Mouse (Mus musculus): ENCODE results near the gene Cyp4f14. TPM values are rescaled to one million over a fixed set of nuclear protein-coding genes. Genes with fewer than 3 reads are reported as not detected.
A peak's percentile ranks its signal among the peaks of the same experiment; 100 is the strongest.

The Cyp4f14 gene
- not detected in 2 replicates for polyA plus RNA-seq (2015; fragmentation: Nextera tagmentation; extraction: Ambion mirVana)

DNA sequence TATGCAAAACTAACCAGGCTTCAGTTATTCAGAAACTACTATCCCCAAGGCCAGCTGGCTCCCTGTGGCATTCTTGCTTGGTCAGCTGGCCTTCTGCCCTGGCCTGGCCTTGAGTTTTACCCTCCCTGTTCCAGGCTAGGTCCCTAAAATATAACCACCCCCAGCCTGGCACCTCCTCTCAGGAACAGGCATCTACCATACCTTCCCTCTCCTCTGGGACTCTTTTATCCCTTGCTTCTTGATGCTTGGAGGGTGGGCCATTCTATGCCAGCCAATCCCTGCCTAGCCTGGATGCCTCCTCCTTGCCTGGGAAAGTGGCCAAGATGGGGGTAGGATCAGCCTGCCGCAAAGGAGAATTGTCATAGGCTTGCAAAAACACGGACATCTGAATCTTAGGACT, at the start of gene Cyp4f14:
TSS of gene Cyp4f14 (minus strand) at position 212 of the 400 bp plus-strand sequence.
- H3K27ac ChIP-seq, result no peak within 1 kb of the TSS

DNA sequence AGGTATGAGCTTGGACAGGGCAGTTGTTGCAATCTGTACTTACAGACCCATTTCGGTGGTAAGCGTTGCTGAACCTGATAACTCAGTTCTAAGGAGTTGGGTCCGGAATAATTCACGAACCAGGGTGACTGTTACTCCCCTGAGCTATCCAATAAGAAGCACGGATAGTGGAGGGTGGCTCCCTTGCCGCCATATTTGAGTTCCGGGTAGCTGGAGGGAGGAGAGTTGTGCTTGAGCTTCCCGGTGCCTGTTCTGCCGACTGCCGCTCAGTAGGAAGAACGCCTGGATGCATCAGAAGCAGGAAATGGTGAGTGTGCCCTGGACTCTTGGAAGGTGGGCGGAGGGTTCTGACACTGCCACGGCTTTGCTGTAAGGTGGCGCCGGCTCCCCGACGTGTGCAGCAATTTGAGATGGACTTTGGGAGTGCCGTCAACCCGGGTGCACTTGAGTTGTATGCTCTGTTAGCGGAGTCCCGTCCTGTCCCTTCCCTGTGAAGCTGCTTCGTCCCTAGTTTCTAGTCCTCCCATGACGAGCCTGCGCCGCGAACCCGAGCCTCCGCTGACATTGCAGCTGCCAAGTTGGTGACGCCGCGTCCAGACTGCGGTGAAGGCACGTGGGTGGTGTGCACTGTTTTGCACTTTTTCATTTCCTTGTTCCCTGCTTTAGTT, 48.6 kb upstream of the Cyp4f14 start, which contains the start of gene Zfp472:
TSS of gene Zfp472 (plus strand) at position 192 of the 668 bp plus-strand sequence.
- DNase-seq (ENCODE audit: low spot score) (peak; percentile 97), ATAC-seq (replicated peaks; ENCODE audit: low FRiP score, low read depth) (peak; percentile 99)
- TF ChIP-seq CTCF (IDR thresholded peaks at IDR 0.05; ENCODE audit: low read depth), result no peak
- Histone ChIP-seq H3K36me3 (ENCODE audit: insufficient read depth, low read length) (no peaks in the 10 kb centered on the region), H3K4me1 (replicated peaks; ENCODE audit: insufficient read depth, low read length) (peaks cover 10% of the 10 kb centered on the region), H3K4me3 (replicated peaks; ENCODE audit: low read depth, low read length) (peak within 1 kb of the TSS; percentile 73), H3K9me3 (replicated peaks; ENCODE audit: low read length) (no peaks in the 10 kb centered on the region), H3K27ac (peak within 1 kb of the TSS; percentile 88), H3K27me3 (ENCODE audit: insufficient read depth, low read length) (no peaks in the 10 kb centered on the region), H3K4me2 (ENCODE audit: low read length) (peak within 1 kb of the TSS; percentile 86), H3K9ac (ENCODE audit: low read depth, low read length) (peak within 1 kb of the TSS; percentile 72)
- under 1% methylated on average over 33 of the region's 33 CpGs for WGBS

More for the DNA sequence above, at the start of gene Cyp4f14:
- no peaks in the 10 kb centered on the region for H3K27me3 ChIP-seq (ENCODE audit: insufficient read depth, low read length)
- no peak for TF ChIP-seq CTCF (IDR thresholded peaks at IDR 0.05; ENCODE audit: low read depth)
- WGBS, result 54% methylated on average over 2 of the region's 2 CpGs
- H3K4me1 ChIP-seq (replicated peaks; ENCODE audit: insufficient read depth, low read length), result no peaks in the 10 kb centered on the region
- ATAC-seq (replicated peaks; ENCODE audit: low FRiP score, low read depth) (no peak), DNase-seq (ENCODE audit: low spot score) (no peak)
- H3K4me2 ChIP-seq (ENCODE audit: low read length), result no peak within 1 kb of the TSS
- no peaks in the 10 kb centered on the region for H3K9me3 ChIP-seq (replicated peaks; ENCODE audit: low read length)
- no peak within 1 kb of the TSS for H3K9ac ChIP-seq (ENCODE audit: low read depth, low read length)
- H3K4me3 ChIP-seq (replicated peaks; ENCODE audit: low read depth, low read length), result no peak within 1 kb of the TSS
- H3K36me3 ChIP-seq (ENCODE audit: insufficient read depth, low read length), result no peaks in the 10 kb centered on the region

DNA sequence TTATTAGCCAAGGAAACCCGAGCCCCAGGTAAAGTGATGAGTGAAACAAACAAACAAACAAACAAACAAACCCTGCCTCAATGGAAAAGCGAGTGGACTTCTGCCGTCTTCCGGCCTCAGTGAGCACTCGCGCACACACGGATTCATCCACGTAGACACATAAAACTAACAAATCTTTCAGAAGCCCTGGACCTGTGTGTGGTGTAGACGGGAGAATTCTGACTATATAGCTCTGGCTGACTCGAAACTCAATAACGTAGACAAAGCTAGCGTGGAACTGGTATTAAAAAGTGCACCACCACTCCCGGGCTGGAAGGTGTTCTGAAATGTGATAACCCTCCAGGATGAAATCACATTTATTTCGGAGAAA, 48.1 kb upstream of the Cyp4f14 start:
- DNase-seq (ENCODE audit: low spot score) (no peak), ATAC-seq (replicated peaks; ENCODE audit: low FRiP score, low read depth) (no peak)
- TF ChIP-seq CTCF (IDR thresholded peaks at IDR 0.05; ENCODE audit: low read depth), result no peak
- Histone ChIP-seq H3K9me3 (replicated peaks; ENCODE audit: low read length) (no peaks in the 10 kb centered on the region), H3K4me1 (replicated peaks; ENCODE audit: insufficient read depth, low read length) (peaks cover 10% of the 10 kb centered on the region), H3K36me3 (ENCODE audit: insufficient read depth, low read length) (no peaks in the 10 kb centered on the region), H3K9ac (ENCODE audit: low read depth, low read length) (peak overlapping the region; percentile 72), H3K4me3 (replicated peaks; ENCODE audit: low read depth, low read length) (peak overlapping the region; percentile 73), H3K27me3 (ENCODE audit: insufficient read depth, low read length) (no peaks in the 10 kb centered on the region), H3K27ac (peak overlapping the region; percentile 88), H3K4me2 (ENCODE audit: low read length) (peak overlapping the region; percentile 86)
- under 1% methylated on average over 14 of the region's 14 CpGs for WGBS

DNA sequence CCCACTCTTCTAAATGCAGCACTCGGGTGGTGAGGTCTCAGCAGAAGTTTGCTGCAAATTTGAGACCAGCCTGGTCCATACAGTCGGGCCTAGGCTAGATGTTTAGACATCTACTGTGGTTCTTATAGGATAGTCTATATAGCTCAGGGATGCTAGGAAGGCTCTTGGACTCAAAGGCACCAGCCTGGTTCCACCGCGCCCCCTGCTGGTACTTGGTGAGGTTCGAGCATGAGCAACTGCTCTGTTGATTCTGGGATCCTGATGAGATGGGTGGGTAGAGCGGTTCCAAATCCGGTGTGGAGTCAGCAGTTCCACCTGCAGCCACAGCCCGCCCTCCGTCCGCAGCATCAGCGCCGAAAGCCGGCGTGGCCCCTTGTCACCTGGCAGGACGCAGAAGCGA, 34.3 kb upstream of the Cyp4f14 start:
- ATAC-seq (replicated peaks; ENCODE audit: low FRiP score, low read depth), result no peak
- no peaks in the 10 kb centered on the region for H3K9me3 ChIP-seq (replicated peaks; ENCODE audit: low read length)
- H3K27me3 ChIP-seq (ENCODE audit: insufficient read depth, low read length), result no peaks in the 10 kb centered on the region
- H3K27ac ChIP-seq, result no peak overlapping the region
- 0 out of 2 replicates have a peak, but pooled peaks cover 4% of the 10 kb centered on the region for H3K4me1 ChIP-seq (replicated peaks; ENCODE audit: insufficient read depth, low read length)
- peak; percentile 82 for TF ChIP-seq CTCF (IDR thresholded peaks at IDR 0.05; ENCODE audit: low read depth)
- DNase-seq (ENCODE audit: low spot score), result peak; percentile 75
- no peak overlapping the region for H3K4me3 ChIP-seq (replicated peaks; ENCODE audit: low read depth, low read length)
- no peaks in the 10 kb centered on the region for H3K36me3 ChIP-seq (ENCODE audit: insufficient read depth, low read length)
- no peak overlapping the region for H3K9ac ChIP-seq (ENCODE audit: low read depth, low read length)
- WGBS, result 28% methylated on average over 16 of the region's 16 CpGs
- H3K4me2 ChIP-seq (ENCODE audit: low read length), result no peak overlapping the region

DNA sequence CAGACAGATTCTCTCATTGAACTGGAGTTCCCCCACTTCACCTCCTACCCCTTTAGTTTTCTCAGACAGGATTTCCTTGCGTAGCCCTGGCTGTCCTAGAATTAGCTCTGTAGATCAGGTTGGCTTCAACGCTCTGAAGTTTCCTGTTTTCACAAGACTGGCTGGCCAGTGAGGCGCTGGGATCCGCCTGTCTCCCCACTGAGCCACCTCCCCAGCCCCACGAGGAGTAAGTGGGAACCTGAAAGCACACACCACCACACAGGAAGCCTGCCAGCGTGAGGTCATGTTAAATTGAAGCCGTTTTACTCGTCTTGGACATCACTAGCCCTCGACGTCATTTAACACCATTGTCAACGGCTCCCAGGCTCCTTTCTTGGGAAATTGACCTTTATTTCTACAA, 33.9 kb upstream of the Cyp4f14 start:
- 0 out of 2 replicates have a peak, but pooled peaks cover 8% of the 10 kb centered on the region for H3K4me1 ChIP-seq (replicated peaks; ENCODE audit: insufficient read depth, low read length)
- DNase-seq (ENCODE audit: low spot score) (no peak), ATAC-seq (replicated peaks; ENCODE audit: low FRiP score, low read depth) (no peak)
- H3K27me3 ChIP-seq (ENCODE audit: insufficient read depth, low read length), result no peaks in the 10 kb centered on the region
- no peaks in the 10 kb centered on the region for H3K36me3 ChIP-seq (ENCODE audit: insufficient read depth, low read length)
- no peak overlapping the region for H3K4me2 ChIP-seq (ENCODE audit: low read length)
- no peaks in the 10 kb centered on the region for H3K9me3 ChIP-seq (replicated peaks; ENCODE audit: low read length)
- no peak overlapping the region for H3K4me3 ChIP-seq (replicated peaks; ENCODE audit: low read depth, low read length)
- TF ChIP-seq CTCF (IDR thresholded peaks at IDR 0.05; ENCODE audit: low read depth), result no peak
- no peak overlapping the region for H3K27ac ChIP-seq
- WGBS, result 81% methylated on average over 11 of the region's 11 CpGs
- H3K9ac ChIP-seq (ENCODE audit: low read depth, low read length), result no peak overlapping the region

DNA sequence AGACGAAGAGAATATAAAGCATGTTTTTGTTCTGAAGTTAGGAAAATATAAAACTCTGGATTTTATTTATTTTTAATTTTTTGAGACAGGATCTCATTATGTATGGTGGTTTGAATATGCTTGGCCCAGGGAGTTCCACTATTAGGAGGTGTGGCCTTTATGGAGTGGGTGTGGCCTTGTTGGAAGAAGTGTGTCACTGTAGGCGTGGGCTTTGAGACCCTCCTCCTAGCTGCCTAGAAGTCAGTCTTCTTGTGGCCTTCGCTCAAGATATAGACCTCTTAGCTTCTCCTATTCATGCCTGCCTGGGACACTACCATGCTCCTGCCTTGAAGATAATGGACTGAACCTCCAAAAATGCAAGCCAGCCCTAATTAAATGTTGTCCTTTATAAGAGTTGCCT, 33.0 kb upstream of the Cyp4f14 start:
- Histone ChIP-seq H3K4me3 (replicated peaks; ENCODE audit: low read depth, low read length) (no peak overlapping the region), H3K27me3 (ENCODE audit: insufficient read depth, low read length) (no peaks in the 10 kb centered on the region), H3K4me1 (replicated peaks; ENCODE audit: insufficient read depth, low read length) (0 out of 2 replicates have a peak, but pooled peaks cover 8% of the 10 kb centered on the region), H3K27ac (no peak overlapping the region), H3K36me3 (ENCODE audit: insufficient read depth, low read length) (no peaks in the 10 kb centered on the region), H3K4me2 (ENCODE audit: low read length) (no peak overlapping the region), H3K9ac (ENCODE audit: low read depth, low read length) (no peak overlapping the region), H3K9me3 (replicated peaks; ENCODE audit: low read length) (no peaks in the 10 kb centered on the region)
- TF ChIP-seq CTCF (IDR thresholded peaks at IDR 0.05; ENCODE audit: low read depth), result no peak
- 90% methylated on average over 3 of the region's 3 CpGs for WGBS
- no peak for DNase-seq (ENCODE audit: low spot score)
- ATAC-seq (replicated peaks; ENCODE audit: low FRiP score, low read depth), result no peak
